Mouse (Mus musculus) stomach, embryonic 14.5 days (tissue): ENCODE measurements around the gene Olfr320. TPM values are rescaled to one million over a fixed set of nuclear protein-coding genes. Genes with fewer than 3 reads are reported as not detected.
"Not testable (repeated sequence)": the region's sequence is repeated elsewhere in the genome, so short reads cannot be mapped to it uniquely, and the experiment has no call there.

Experiments used
- ATAC-seq: fragments of 200-750 bp; cut with Nextera tagmentation; 2 replicates; pipeline ENCODE4 v1.8.0; 2017; ENCODE audit warnings: low read depth, moderate TSS enrichment; ENCODE audit not compliant: insufficient number of reproducible peaks, insufficient read depth, low FRiP score
- H3K27ac ChIP-seq: fragments of 300-500 bp; sonication (generic); 2 replicates; pipeline ENCODE4 v1.5.1; 2014; ENCODE audit warnings: mild to moderate bottlenecking, low read length, moderate library complexity, mixed read lengths
- H3K27me3 ChIP-seq: fragments of 300-500 bp; sonication (generic); 2 replicates; pipeline ENCODE4 v1.6.1; 2014; ENCODE audit warnings: low read length, control low read depth, mixed read lengths; ENCODE audit not compliant: control insufficient read depth, insufficient read depth
- H3K36me3 ChIP-seq: fragments of 300-500 bp; sonication (generic); 2 replicates; pipeline ENCODE4 v1.6.1; 2014; ENCODE audit warnings: mild to moderate bottlenecking, control low read depth, low read length, moderate library complexity, mixed read lengths; ENCODE audit not compliant: control insufficient read depth, insufficient read depth
- H3K4me1 ChIP-seq: fragments of 300-500 bp; sonication (generic); 2 replicates; pipeline ENCODE4 v1.6.1; 2014; ENCODE audit warnings: low read length, control low read depth, mixed read lengths; ENCODE audit not compliant: control insufficient read depth, insufficient read depth
- H3K4me2 ChIP-seq: fragments of 300-500 bp; sonication (generic); replicated peaks from 2 replicates; pipeline ENCODE4 v1.6.1; 2014; ENCODE audit warnings: low read depth, low read length, control low read depth
- H3K4me3 ChIP-seq: fragments of 300-500 bp; sonication (generic); 2 replicates; pipeline ENCODE4 v1.5.1; 2014; ENCODE audit warnings: low read depth, low read length, control low read depth
- H3K9ac ChIP-seq: fragments of 300-500 bp; sonication (generic); replicated peaks from 2 replicates; pipeline ENCODE4 v1.6.1; 2014; ENCODE audit warnings: low read depth, mild to moderate bottlenecking, control low read depth, low read length, moderate library complexity, mixed read lengths
- H3K9me3 ChIP-seq: fragments of 300-500 bp; sonication (generic); 2 replicates; pipeline ENCODE4 v1.6.1; 2016; ENCODE audit warnings: low read depth, low read length, control low read depth; ENCODE audit not compliant: control insufficient read depth
- WGBS: fragments of 180-500 bp; shearing (Covaris S2); extraction: QIAGEN DNeasy Blood & Tissue Kit; methylation state at CpG from one replicate; pipeline ENCODE4 v1.1.7; 2014; 5-methylcytosine and 5-hydroxymethylcytosine counted together
- polyA plus RNA-seq: library from polyadenylated mRNA; unstranded; fragments of >200 nt; fragmentation: Nextera tagmentation; extraction: Ambion mirVana; gene quantifications from 2 replicates; pipeline ENCODE4 v1.2.1, GENCODE M21; 2014

The Olfr320 gene
- polyA plus RNA-seq, 1 experiment from 2014 or later: not detected

DNA sequence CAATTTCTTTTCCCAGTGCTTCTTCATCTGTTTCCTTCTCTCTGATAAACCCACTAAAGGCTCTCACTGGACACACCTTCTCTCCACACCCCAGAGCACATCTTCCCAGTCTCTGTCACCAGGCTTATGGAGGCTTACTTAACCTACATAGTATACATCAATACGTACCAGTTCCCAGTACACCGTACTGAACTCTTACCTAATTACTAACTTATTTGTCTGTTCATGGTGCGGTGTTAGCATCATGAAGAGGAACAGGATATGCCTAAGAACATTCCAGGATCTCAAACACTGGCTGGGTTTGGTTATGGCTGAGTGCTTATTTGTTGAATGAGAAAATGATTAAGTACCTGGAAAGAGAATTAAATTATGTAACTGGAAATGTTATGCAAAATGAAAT, 25.7 kb upstream of the Olfr320 start:
- H3K27me3 ChIP-seq: no peaks in the 10 kb centered on the region
- no peak overlapping the region for H3K4me3 ChIP-seq
- no peak overlapping the region for H3K9ac ChIP-seq
- no peaks in the 10 kb centered on the region for H3K9me3 ChIP-seq
- no peak overlapping the region for H3K4me2 ChIP-seq
- ATAC-seq: no peak
- H3K36me3 ChIP-seq: no peaks in the 10 kb centered on the region
- 82% methylated on average over 3 of the region's 3 CpGs for WGBS
- no peaks in the 10 kb centered on the region for H3K4me1 ChIP-seq
- no peak overlapping the region for H3K27ac ChIP-seq

GRCm38 (mm10) chr11:58658596-58658995, 22.3 kb upstream of the Olfr320 start, which contains the start of gene Olfr322:
Gene Olfr322, plus strand, starts transcription at chr11:58658782.
- Histone ChIP-seq H3K4me3 (no peak within 1 kb of the TSS), H3K27me3 (no peaks in the 10 kb centered on the region), H3K4me2 (no peak within 1 kb of the TSS), H3K36me3 (no peaks in the 10 kb centered on the region), H3K4me1 (no peaks in the 10 kb centered on the region), H3K9ac (no peak within 1 kb of the TSS), H3K9me3 (no peaks in the 10 kb centered on the region), H3K27ac (no peak within 1 kb of the TSS)
- no peak for ATAC-seq
- 91% methylated on average over 4 of the region's 4 CpGs for WGBS

DNA sequence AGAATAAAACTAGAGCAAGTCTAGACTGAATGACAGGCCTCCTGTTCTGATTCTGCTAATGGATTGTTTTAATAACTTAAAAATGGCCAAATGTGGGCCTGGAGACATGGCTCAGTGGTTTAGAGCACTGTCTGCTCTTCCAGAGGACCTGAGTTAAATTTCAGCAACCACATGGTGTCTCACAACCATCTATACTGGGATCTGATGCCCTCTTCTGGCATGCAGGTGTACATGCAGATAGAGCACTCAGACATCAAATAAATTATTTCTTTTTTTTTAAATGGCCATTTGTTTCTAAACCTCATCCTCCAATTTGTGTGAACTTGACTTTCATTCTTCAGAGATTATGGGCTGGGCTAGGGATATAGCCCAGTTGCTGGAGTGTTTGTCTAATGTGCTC, 11.6 kb upstream of the Olfr320 start:
- no peak overlapping the region for H3K9ac ChIP-seq
- H3K36me3 ChIP-seq: no peaks in the 10 kb centered on the region
- no peaks in the 10 kb centered on the region for H3K9me3 ChIP-seq
- H3K27ac ChIP-seq: no peak overlapping the region
- no peak overlapping the region for H3K4me2 ChIP-seq
- H3K4me1 ChIP-seq: no peaks in the 10 kb centered on the region
- no peaks in the 10 kb centered on the region for H3K27me3 ChIP-seq
- no peak for ATAC-seq
- H3K4me3 ChIP-seq: no peak overlapping the region

- H3K27ac ChIP-seq: no peak overlapping the region
- H3K4me1 ChIP-seq: no peaks in the 10 kb centered on the region
- H3K9ac ChIP-seq: no peak overlapping the region
- WGBS: 62% methylated on average over 4 of the region's 4 CpGs
- no peak overlapping the region for H3K4me3 ChIP-seq
- H3K36me3 ChIP-seq: no peaks in the 10 kb centered on the region
- no peaks in the 10 kb centered on the region for H3K9me3 ChIP-seq
- H3K4me2 ChIP-seq: no peak overlapping the region
- H3K27me3 ChIP-seq: no peaks in the 10 kb centered on the region
- no peak for ATAC-seq
Measured at GRCm38 (mm10) chr11:58671825-58672224, 9.1 kb upstream of the Olfr320 start.

- Histone ChIP-seq H3K9me3 (0 out of 2 replicates have a peak, but pooled peaks cover 5% of the 10 kb centered on the region), H3K27ac (no peak within 1 kb of the TSS), H3K27me3 (no peaks in the 10 kb centered on the region), H3K4me3 (no peak within 1 kb of the TSS), H3K4me1 (no peaks in the 10 kb centered on the region), H3K9ac (no peak within 1 kb of the TSS), H3K36me3 (no peaks in the 10 kb centered on the region), H3K4me2 (no peak within 1 kb of the TSS)
- WGBS: 86% methylated on average over 3 of the region's 3 CpGs
- ATAC-seq: no peak
Measured at GRCm38 (mm10) chr11:58698862-58699261, 18.0 kb downstream of the Olfr320 start, which contains the start of gene Olfr319. Gene Olfr319, plus strand, starts transcription at chr11:58699162.

DNA sequence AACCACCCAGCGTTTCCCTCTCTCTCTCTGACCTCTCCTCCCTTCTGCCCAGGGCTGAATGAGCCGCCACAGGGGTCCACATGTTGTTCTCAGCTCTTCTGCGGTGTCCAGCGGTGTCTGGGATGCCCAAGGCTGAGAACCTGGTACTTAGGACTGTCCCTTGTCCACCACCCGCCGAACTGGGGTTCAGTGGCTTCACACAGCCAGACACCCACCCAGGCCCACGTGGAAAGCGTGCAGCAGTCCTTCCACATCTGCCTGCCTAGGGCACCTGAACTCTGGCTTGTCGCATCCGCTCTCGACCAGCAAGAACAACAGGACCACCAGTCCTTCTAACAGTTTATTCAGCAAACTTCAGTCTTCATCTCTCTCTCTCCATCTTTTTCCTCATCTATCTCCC, 28.2 kb downstream of the Olfr320 start:
- Histone ChIP-seq H3K9ac (no peak overlapping the region), H3K4me2 (no peak overlapping the region), H3K27me3 (no peaks in the 10 kb centered on the region), H3K4me1 (no peaks in the 10 kb centered on the region), H3K4me3 (no peak overlapping the region), H3K9me3 (no peaks in the 10 kb centered on the region), H3K27ac (no peak overlapping the region), H3K36me3 (no peaks in the 10 kb centered on the region)
- no peak for ATAC-seq
- 78% methylated on average over 11 of the region's 11 CpGs for WGBS

- H3K36me3 ChIP-seq, H3K9me3 ChIP-seq, H3K4me3 ChIP-seq, H3K27ac ChIP-seq, ATAC-seq, H3K9ac ChIP-seq, H3K4me2 ChIP-seq, H3K4me1 ChIP-seq, H3K27me3 ChIP-seq: not testable (repeated sequence)
- WGBS: 89% methylated on average over 7 of the region's 7 CpGs
Measured at GRCm38 (mm10) chr11:58717723-58718122, 36.8 kb downstream of the Olfr320 start.

DNA sequence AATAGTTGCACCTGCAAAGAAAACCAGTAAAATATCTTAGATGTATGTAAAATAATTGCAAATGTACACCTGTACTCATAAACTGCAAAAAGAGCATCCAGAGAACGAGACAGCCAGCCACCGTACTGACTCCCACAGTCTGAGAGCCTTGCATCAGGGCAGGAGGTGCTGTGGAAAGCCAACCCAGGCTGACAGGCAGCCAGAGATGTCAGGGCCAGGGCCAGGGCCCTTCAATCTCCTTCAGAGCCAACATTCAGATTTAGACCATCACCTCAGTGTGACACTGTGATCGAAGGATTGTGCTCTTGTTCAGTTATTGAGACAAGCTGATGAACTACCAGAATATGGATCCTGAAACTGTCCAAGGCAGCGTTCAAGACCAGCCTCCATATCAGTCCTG, 38.8 kb downstream of the Olfr320 start:
- Histone ChIP-seq H3K36me3 (no peaks in the 10 kb centered on the region), H3K9me3 (no peaks in the 10 kb centered on the region), H3K9ac (no peak overlapping the region), H3K27ac (no peak overlapping the region), H3K4me3 (no peak overlapping the region), H3K27me3 (no peaks in the 10 kb centered on the region), H3K4me2 (no peak overlapping the region), H3K4me1 (no peaks in the 10 kb centered on the region)
- ATAC-seq: no peak
- 79% methylated on average over 4 of the region's 4 CpGs for WGBS

DNA sequence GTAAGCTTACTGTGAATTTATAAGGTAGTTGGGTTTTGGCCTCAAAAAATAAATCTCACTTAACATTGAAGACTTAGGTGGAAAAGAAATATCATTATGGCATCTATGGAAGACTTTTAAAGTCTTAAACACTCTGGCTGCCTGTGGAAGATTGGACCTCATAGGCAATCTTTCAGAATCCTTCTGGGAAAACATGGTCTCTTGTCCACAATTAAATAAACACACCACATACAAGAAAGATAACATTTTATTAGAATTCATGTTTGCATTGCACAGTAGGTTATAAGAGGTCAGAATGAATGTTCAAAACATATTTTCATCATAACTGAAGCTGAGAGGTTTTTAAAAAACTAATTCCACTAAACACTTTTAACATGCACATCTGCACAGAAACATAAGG, 43.0 kb downstream of the Olfr320 start, which contains the start of gene Olfr318:
Olfr318 (minus strand) TSS at position 101 of the 400 bp plus-strand sequence.
- no peak within 1 kb of the TSS for H3K4me2 ChIP-seq
- H3K9me3 ChIP-seq: no peaks in the 10 kb centered on the region
- H3K4me3 ChIP-seq: no peak within 1 kb of the TSS
- ATAC-seq: no peak
- H3K36me3 ChIP-seq: no peaks in the 10 kb centered on the region
- no peak within 1 kb of the TSS for H3K9ac ChIP-seq
- H3K27me3 ChIP-seq: no peaks in the 10 kb centered on the region
- H3K4me1 ChIP-seq: no peaks in the 10 kb centered on the region
- no peak within 1 kb of the TSS for H3K27ac ChIP-seq
